Mouse (Mus musculus) lung, postnatal 0 days (tissue): ENCODE data around the gene Wfdc6a. TPM values are rescaled to one million over a fixed set of nuclear protein-coding genes. Genes with fewer than 3 reads are reported as not detected.
"Not testable (repeated sequence)": the region's sequence is repeated elsewhere in the genome, so short reads cannot be mapped to it uniquely, and the experiment has no call there.

ENCODE experiments used
- ATAC-seq: fragments of 200-750 bp; cut with Nextera tagmentation; 2 replicates; pipeline ENCODE4 v1.8.0; 2017; ENCODE audit warnings: moderate library complexity
- DNase-seq: peaks from one replicate; pipeline ENCODE4 v3.0.0-alpha.2; 2016; ENCODE audit warnings: low spot score
- H3K27ac ChIP-seq: fragments of 300-500 bp; sonication (generic); 2 replicates; pipeline ENCODE4 v1.5.1; 2014; ENCODE audit warnings: antibody characterized with exemption, mild to moderate bottlenecking, low read length, mixed read lengths
- H3K27me3 ChIP-seq: fragments of 300-500 bp; sonication (generic); replicated peaks from 2 replicates; pipeline ENCODE4 v1.6.1; 2014; ENCODE audit warnings: low read length, mixed read lengths; ENCODE audit not compliant: insufficient read depth
- H3K36me3 ChIP-seq: fragments of 300-500 bp; sonication (generic); 2 replicates; pipeline ENCODE4 v1.6.1; 2014; ENCODE audit warnings: low read length, mixed read lengths; ENCODE audit not compliant: insufficient read depth
- H3K4me1 ChIP-seq: fragments of 300-500 bp; sonication (generic); 2 replicates; pipeline ENCODE4 v1.6.1; 2014; ENCODE audit warnings: antibody characterized with exemption, low read depth, low read length, mixed read lengths; ENCODE audit not compliant: insufficient read depth
- H3K4me2 ChIP-seq: fragments of 300-500 bp; sonication (generic); replicated peaks from 2 replicates; pipeline ENCODE4 v1.6.1; 2014; ENCODE audit warnings: low read depth, mild to moderate bottlenecking, low read length, moderate library complexity, mixed read lengths
- H3K4me3 ChIP-seq: fragments of 300-500 bp; sonication (generic); 2 replicates; pipeline ENCODE4 v1.5.1; 2014; ENCODE audit warnings: low read depth, low read length
- H3K9ac ChIP-seq: fragments of 300-500 bp; sonication (generic); replicated peaks from 2 replicates; pipeline ENCODE4 v1.6.1; 2014; ENCODE audit warnings: low read depth, mild to moderate bottlenecking
- H3K9me3 ChIP-seq: fragments of 300-500 bp; sonication (generic); 2 replicates; pipeline ENCODE4 v1.6.1; 2016; ENCODE audit warnings: low read length, mixed read lengths
- CTCF ChIP-seq: IDR thresholded peaks from 2 replicates; pipeline ENCODE4 v1.5.1; 2016; ENCODE audit warnings: antibody characterized with exemption, mild to moderate bottlenecking
- EP300 ChIP-seq: IDR thresholded peaks from 2 replicates; pipeline ENCODE4 v1.6.1; 2016; ENCODE audit warnings: antibody characterized with exemption, mild to moderate bottlenecking, control low read depth
- WGBS: fragments of 180-500 bp; shearing (Covaris S2); extraction: QIAGEN DNeasy Blood & Tissue Kit; methylation state at CpG from one replicate; pipeline ENCODE4 v1.1.7; 2014; 5-methylcytosine and 5-hydroxymethylcytosine counted together
- polyA plus RNA-seq: library from polyadenylated mRNA; unstranded; fragments of >200 nt; fragmentation: Nextera tagmentation; extraction: Ambion mirVana; gene quantifications from 2 replicates; pipeline ENCODE4 v1.2.1, GENCODE M21; 2015

Gene Wfdc6a
- polyA plus RNA-seq, 1 experiment from 2014 or later: 1.0 TPM

DNA sequence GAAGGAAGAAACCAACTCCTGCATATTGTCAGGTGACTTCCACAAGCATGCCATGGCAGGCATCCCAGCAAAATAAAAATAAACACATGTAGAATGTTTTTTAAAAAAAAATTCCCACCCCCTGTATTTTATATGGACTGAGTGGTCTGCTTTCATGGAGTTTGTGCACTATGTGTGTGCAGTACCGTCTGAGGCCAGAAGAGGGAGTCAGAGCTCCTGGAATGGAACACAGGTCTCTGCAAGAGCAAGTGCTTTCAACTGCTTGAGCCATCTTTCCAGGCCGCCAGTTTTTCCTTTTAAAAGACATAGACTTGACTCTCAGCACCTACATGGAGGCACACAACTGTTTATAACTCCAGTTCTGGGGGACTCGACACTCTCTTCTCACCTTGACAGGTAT, 18.2 kb upstream of the Wfdc6a start:
- Histone ChIP-seq H3K9me3 (no peaks in the 10 kb centered on the region), H3K4me1 (no peaks in the 10 kb centered on the region), H3K4me2 (no peak overlapping the region), H3K27me3 (no peaks in the 10 kb centered on the region), H3K9ac (no peak overlapping the region), H3K36me3 (no peaks in the 10 kb centered on the region), H3K27ac (no peak overlapping the region), H3K4me3 (no peak overlapping the region)
- 91% methylated on average over 3 of the region's 3 CpGs for whole genome bisulfite sequencing
- peak; percentile 13; the same call in 1 of the 2 replicates for TF ChIP-seq CTCF
- TF ChIP-seq EP300: no peak
- DNase-seq: no peak
- no peak for ATAC-seq

DNA sequence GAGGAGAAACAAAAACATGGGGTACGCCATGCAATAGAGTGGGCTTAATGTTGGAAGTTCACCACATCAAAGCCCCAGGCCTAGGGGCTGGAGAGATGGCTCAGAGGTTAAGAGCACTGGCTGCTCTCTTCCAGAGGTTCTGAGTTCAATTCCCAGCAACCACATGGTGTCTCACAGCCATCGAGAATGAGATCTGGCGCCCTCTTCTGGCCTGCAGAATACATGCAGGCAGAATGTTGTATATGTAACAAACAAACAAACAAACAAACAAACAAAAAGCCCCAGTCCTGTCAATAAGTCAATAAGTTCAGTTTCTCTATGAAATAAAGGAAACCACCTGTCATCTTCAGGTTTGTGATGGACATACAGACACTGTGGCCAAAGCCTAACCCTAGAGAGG, 14.9 kb upstream of the Wfdc6a start:
- 61% methylated on average over 3 of the region's 3 CpGs for WGBS
- H3K27me3 ChIP-seq: no peaks in the 10 kb centered on the region
- no peaks in the 10 kb centered on the region for H3K36me3 ChIP-seq
- H3K27ac ChIP-seq: no peak overlapping the region
- no peaks in the 10 kb centered on the region for H3K9me3 ChIP-seq
- no peak overlapping the region for H3K4me3 ChIP-seq
- H3K4me2 ChIP-seq: no peak overlapping the region
- H3K4me1 ChIP-seq: no peaks in the 10 kb centered on the region
- 0 out of 2 replicates have a peak, but pooled peaks have one; percentile 26 for TF ChIP-seq CTCF
- no peak for TF ChIP-seq EP300
- no peak overlapping the region for H3K9ac ChIP-seq
- ATAC-seq: no peak
- no peak for DNase-seq

DNA sequence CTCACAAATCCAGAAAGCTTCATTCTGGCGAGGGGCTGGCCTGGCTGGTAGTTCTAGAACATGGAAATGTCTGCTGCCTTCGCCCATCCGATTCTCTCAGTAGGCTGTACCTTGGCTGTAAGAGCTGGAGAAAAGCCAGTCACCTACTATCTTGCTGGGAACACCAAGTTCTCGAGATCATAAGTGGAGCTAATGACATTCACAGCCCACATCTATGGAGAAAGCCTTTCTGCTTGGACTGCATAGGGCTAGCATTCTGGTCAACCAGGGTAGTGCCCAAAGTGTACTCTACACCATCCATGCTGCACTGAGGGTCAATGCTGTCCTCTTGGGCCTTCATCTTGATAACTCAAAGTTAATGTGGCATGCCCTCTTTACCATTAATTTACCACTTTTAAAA, 8.2 kb upstream of the Wfdc6a start, which contains the start of gene Eppin:
Eppin (minus strand) TSS at position 101 of the 400 bp plus-strand sequence.
- 69% methylated on average over 4 of the region's 4 CpGs for WGBS
- Histone ChIP-seq H3K9ac (no peak within 1 kb of the TSS), H3K27ac (no peak within 1 kb of the TSS), H3K9me3 (no peaks in the 10 kb centered on the region), H3K4me2 (no peak within 1 kb of the TSS), H3K4me1 (no peaks in the 10 kb centered on the region), H3K4me3 (no peak within 1 kb of the TSS), H3K27me3 (no peaks in the 10 kb centered on the region), H3K36me3 (no peaks in the 10 kb centered on the region)
- TF ChIP-seq EP300 (no peak), CTCF (no peak)
- DNase-seq (no peak), ATAC-seq (no peak)

- Histone ChIP-seq H3K4me2 (no peak overlapping the region), H3K36me3 (no peaks in the 10 kb centered on the region), H3K4me3 (no peak overlapping the region), H3K4me1 (no peaks in the 10 kb centered on the region), H3K27ac (no peak overlapping the region), H3K27me3 (no peaks in the 10 kb centered on the region), H3K9me3 (no peaks in the 10 kb centered on the region), H3K9ac (no peak overlapping the region)
- ATAC-seq (no peak), DNase-seq (peak; percentile 70)
- TF ChIP-seq CTCF: peak; percentile 86
- TF ChIP-seq EP300: no peak
- WGBS: 4% methylated on average over 4 of the region's 4 CpGs
Measured at GRCm38 (mm10) chr2:164592014-164592413, 6.8 kb upstream of the Wfdc6a start.

GRCm38 (mm10) chr2:164573359-164573758, 11.9 kb downstream of the Wfdc6a start, which contains the start of gene Spint3:
Spint3 (minus strand) TSS chr2:164573459.
- ATAC-seq, H3K4me2 ChIP-seq, H3K27ac ChIP-seq, H3K4me1 ChIP-seq, H3K4me3 ChIP-seq, DNase-seq, H3K27me3 ChIP-seq, H3K36me3 ChIP-seq, H3K9me3 ChIP-seq, H3K9ac ChIP-seq: not testable (repeated sequence)
- 71% methylated on average over 6 of the region's 6 CpGs for whole genome bisulfite sequencing

- no peak overlapping the region for H3K9ac ChIP-seq
- H3K4me2 ChIP-seq: no peak overlapping the region
- H3K36me3 ChIP-seq: no peaks in the 10 kb centered on the region
- TF ChIP-seq CTCF (no peak), EP300 (no peak)
- H3K4me1 ChIP-seq: 0 out of 2 replicates have a peak, but pooled peaks cover 5% of the 10 kb centered on the region
- ATAC-seq (no peak), DNase-seq (no peak)
- H3K27ac ChIP-seq: no peak overlapping the region
- H3K27me3 ChIP-seq: no peaks in the 10 kb centered on the region
- H3K4me3 ChIP-seq: no peak overlapping the region
- 92% methylated on average over 5 of the region's 5 CpGs for WGBS
- H3K9me3 ChIP-seq: no peaks in the 10 kb centered on the region
Measured at GRCm38 (mm10) chr2:164567460-164567859, 17.8 kb downstream of the Wfdc6a start.

- H3K27ac ChIP-seq: no peak overlapping the region
- DNase-seq (no peak), ATAC-seq (no peak)
- WGBS: 83% methylated on average over 2 of the region's 2 CpGs
- 0 out of 2 replicates have a peak, but pooled peaks cover 5% of the 10 kb centered on the region for H3K4me1 ChIP-seq
- no peaks in the 10 kb centered on the region for H3K27me3 ChIP-seq
- H3K4me3 ChIP-seq: no peak overlapping the region
- H3K36me3 ChIP-seq: no peaks in the 10 kb centered on the region
- TF ChIP-seq CTCF: peak; percentile 48
- TF ChIP-seq EP300: no peak
- H3K9ac ChIP-seq: no peak overlapping the region
- H3K9me3 ChIP-seq: no peaks in the 10 kb centered on the region
- no peak overlapping the region for H3K4me2 ChIP-seq
Measured at GRCm38 (mm10) chr2:164566997-164567396, 18.2 kb downstream of the Wfdc6a start.
